Mouse (Mus musculus): ENCODE data around the gene Clstn2. TPM values are rescaled to one million over a fixed set of nuclear protein-coding genes. Genes with fewer than 3 reads are reported as not detected.

Clstn2 gene
- polyA plus RNA-seq, 1 experiment from 2014 or later: 1.3 TPM

DNA sequence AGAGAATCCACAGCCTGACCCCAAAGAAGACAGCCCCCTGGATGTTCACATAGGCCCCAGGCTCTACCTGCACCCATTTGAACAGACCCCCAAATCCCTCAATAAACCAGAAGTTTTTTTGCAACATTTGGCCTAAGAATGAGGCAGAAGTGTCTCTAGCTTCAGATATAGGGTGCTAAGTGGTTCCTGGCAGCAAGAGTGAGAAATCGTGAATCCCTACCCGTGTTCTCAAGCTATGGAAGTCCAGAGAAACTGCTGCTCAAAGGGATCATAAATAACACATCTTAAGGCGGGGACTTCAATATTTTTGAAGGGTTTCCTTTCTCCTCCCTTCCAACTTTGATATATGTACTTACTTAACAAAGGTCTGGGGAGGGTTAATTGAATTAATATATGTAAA is 7.4 kb downstream of the Clstn2 start:
- no peak for DNase-seq (ENCODE audit: low spot score)
- no peaks in the 10 kb centered on the region for H3K27me3 ChIP-seq (ENCODE audit: control insufficient read depth, insufficient read depth, low read length)
- H3K4me3 ChIP-seq (ENCODE audit: low read depth, low read length): no peak overlapping the region
- ATAC-seq (ENCODE audit: insufficient number of reproducible peaks, low FRiP score, low TSS enrichment, low read depth): no peak
- no peak overlapping the region for H3K27ac ChIP-seq (replicated peaks; ENCODE audit: low read depth, low read length)
- no peaks in the 10 kb centered on the region for H3K36me3 ChIP-seq (ENCODE audit: control insufficient read depth, insufficient read depth, low read length)
- no peak overlapping the region for H3K4me2 ChIP-seq (ENCODE audit: low read depth, severe bottlenecking)
- 73% methylated on average over 3 of the region's 3 CpGs for whole genome bisulfite sequencing
- no peaks in the 10 kb centered on the region for H3K4me1 ChIP-seq (ENCODE audit: control insufficient read depth, insufficient read depth, low read length)
- no peaks in the 10 kb centered on the region for H3K9me3 ChIP-seq (ENCODE audit: control insufficient read depth, low read length)
- H3K9ac ChIP-seq (ENCODE audit: low read length): no peak overlapping the region

DNA sequence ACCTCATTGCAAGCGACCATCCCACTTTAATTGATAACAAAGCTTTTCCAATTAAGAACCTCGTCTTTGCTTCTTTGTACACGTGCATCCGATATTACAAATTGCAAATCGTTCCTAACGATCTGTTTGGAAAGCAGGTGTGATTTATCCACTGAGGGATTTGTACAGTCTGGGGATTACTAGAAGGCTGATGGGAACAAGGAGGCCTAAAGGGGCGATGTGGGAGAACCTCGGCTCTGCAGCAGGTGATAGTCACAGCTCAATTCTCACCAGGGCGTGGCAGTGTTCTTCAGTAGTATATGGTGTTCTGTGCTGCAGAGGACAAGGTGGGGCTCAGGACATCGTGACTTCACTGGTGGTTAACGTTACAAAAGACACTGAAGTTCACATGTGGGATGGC is 9.9 kb downstream of the Clstn2 start:
- H3K4me3 ChIP-seq (ENCODE audit: low read depth, low read length): no peak overlapping the region
- H3K9ac ChIP-seq (ENCODE audit: low read length): no peak overlapping the region
- no peaks in the 10 kb centered on the region for H3K27me3 ChIP-seq (ENCODE audit: control insufficient read depth, insufficient read depth, low read length)
- H3K36me3 ChIP-seq (ENCODE audit: control insufficient read depth, insufficient read depth, low read length): no peaks in the 10 kb centered on the region
- ATAC-seq (ENCODE audit: insufficient number of reproducible peaks, low FRiP score, low TSS enrichment, low read depth) (no peak), DNase-seq (ENCODE audit: low spot score) (no peak)
- H3K4me1 ChIP-seq (ENCODE audit: control insufficient read depth, insufficient read depth, low read length): no peaks in the 10 kb centered on the region
- H3K27ac ChIP-seq (replicated peaks; ENCODE audit: low read depth, low read length): no peak overlapping the region
- H3K4me2 ChIP-seq (ENCODE audit: low read depth, severe bottlenecking): no peak overlapping the region
- no peaks in the 10 kb centered on the region for H3K9me3 ChIP-seq (ENCODE audit: control insufficient read depth, low read length)
- 83% methylated on average over 11 of the region's 11 CpGs for WGBS

- Histone ChIP-seq H3K27me3 (ENCODE audit: control insufficient read depth, insufficient read depth, low read length) (no peaks in the 10 kb centered on the region), H3K4me2 (ENCODE audit: low read depth, severe bottlenecking) (no peak overlapping the region), H3K36me3 (ENCODE audit: control insufficient read depth, insufficient read depth, low read length) (no peaks in the 10 kb centered on the region), H3K4me1 (ENCODE audit: control insufficient read depth, insufficient read depth, low read length) (no peaks in the 10 kb centered on the region), H3K27ac (replicated peaks; ENCODE audit: low read depth, low read length) (no peak overlapping the region), H3K9me3 (ENCODE audit: control insufficient read depth, low read length) (no peaks in the 10 kb centered on the region), H3K9ac (ENCODE audit: low read length) (no peak overlapping the region), H3K4me3 (ENCODE audit: low read depth, low read length) (no peak overlapping the region)
- 82% methylated on average over 2 of the region's 2 CpGs for WGBS
- no peak for ATAC-seq (ENCODE audit: insufficient number of reproducible peaks, low FRiP score, low TSS enrichment, low read depth)
- DNase-seq (ENCODE audit: low spot score): no peak
Observed at GRCm38 (mm10) chr9:98019876-98020275, 13.1 kb downstream of the Clstn2 start.

DNA sequence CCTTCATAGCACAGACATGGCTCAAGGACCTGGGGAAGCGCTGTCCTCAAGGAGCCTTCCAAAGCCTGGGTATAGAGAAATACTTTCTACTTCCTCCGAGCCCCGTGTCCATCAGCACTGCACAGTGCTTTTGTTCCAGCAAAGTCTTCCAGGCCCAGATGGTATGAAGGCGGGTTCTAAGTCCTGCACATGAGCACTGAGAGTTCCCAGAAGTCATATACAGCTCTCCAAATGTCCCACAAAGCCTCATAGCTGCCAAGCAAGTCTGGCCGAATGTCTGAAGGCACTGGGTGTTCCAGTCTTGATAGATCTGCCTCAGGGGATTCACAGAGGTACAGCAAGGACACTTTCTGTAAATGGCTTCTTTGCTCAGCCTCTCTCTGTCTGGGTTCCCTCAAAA is 14.3 kb downstream of the Clstn2 start:
- H3K27ac ChIP-seq (replicated peaks; ENCODE audit: low read depth, low read length): no peak overlapping the region
- no peak overlapping the region for H3K4me2 ChIP-seq (ENCODE audit: low read depth, severe bottlenecking)
- ATAC-seq (ENCODE audit: insufficient number of reproducible peaks, low FRiP score, low TSS enrichment, low read depth) (no peak), DNase-seq (ENCODE audit: low spot score) (no peak)
- 87% methylated on average over 5 of the region's 5 CpGs for WGBS
- no peaks in the 10 kb centered on the region for H3K27me3 ChIP-seq (ENCODE audit: control insufficient read depth, insufficient read depth, low read length)
- H3K4me3 ChIP-seq (ENCODE audit: low read depth, low read length): no peak overlapping the region
- no peaks in the 10 kb centered on the region for H3K36me3 ChIP-seq (ENCODE audit: control insufficient read depth, insufficient read depth, low read length)
- no peaks in the 10 kb centered on the region for H3K9me3 ChIP-seq (ENCODE audit: control insufficient read depth, low read length)
- no peaks in the 10 kb centered on the region for H3K4me1 ChIP-seq (ENCODE audit: control insufficient read depth, insufficient read depth, low read length)
- no peak overlapping the region for H3K9ac ChIP-seq (ENCODE audit: low read length)

GRCm38 (mm10) chr9:98016576-98016975 is 16.4 kb downstream of the Clstn2 start:
- Histone ChIP-seq H3K4me3 (ENCODE audit: low read depth, low read length) (no peak overlapping the region), H3K4me2 (ENCODE audit: low read depth, severe bottlenecking) (no peak overlapping the region), H3K4me1 (ENCODE audit: control insufficient read depth, insufficient read depth, low read length) (no peaks in the 10 kb centered on the region), H3K9ac (ENCODE audit: low read length) (no peak overlapping the region), H3K36me3 (ENCODE audit: control insufficient read depth, insufficient read depth, low read length) (no peaks in the 10 kb centered on the region), H3K27ac (replicated peaks; ENCODE audit: low read depth, low read length) (no peak overlapping the region), H3K9me3 (ENCODE audit: control insufficient read depth, low read length) (no peaks in the 10 kb centered on the region), H3K27me3 (ENCODE audit: control insufficient read depth, insufficient read depth, low read length) (no peaks in the 10 kb centered on the region)
- ATAC-seq (ENCODE audit: insufficient number of reproducible peaks, low FRiP score, low TSS enrichment, low read depth) (no peak), DNase-seq (ENCODE audit: low spot score) (no peak)
- 89% methylated on average over 5 of the region's 5 CpGs for WGBS

DNA sequence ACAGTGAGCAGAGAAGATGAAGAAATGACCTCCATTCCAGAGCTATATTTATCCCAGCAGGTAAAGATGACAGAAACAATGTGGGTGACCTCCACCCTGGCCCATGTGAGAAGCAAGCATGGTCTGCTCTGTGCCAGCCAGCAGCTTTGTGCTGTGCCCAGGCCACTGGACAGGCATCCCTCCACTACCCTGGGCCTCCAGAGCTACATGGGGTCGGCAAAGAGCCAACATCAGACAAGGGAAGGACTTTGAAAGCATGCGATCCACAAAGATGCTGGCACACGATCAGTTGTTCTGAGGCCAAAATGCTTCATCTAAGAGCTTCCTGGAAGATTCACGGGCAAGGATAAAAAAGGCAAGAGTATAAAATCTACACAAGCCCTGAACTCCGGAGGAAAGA is 36.6 kb downstream of the Clstn2 start:
- WGBS: 86% methylated on average over 5 of the region's 5 CpGs
- H3K9ac ChIP-seq (ENCODE audit: low read length): no peak overlapping the region
- H3K27ac ChIP-seq (replicated peaks; ENCODE audit: low read depth, low read length): no peak overlapping the region
- no peak for DNase-seq (ENCODE audit: low spot score)
- H3K9me3 ChIP-seq (ENCODE audit: control insufficient read depth, low read length): no peaks in the 10 kb centered on the region
- no peak overlapping the region for H3K4me3 ChIP-seq (ENCODE audit: low read depth, low read length)
- H3K27me3 ChIP-seq (ENCODE audit: control insufficient read depth, insufficient read depth, low read length): no peaks in the 10 kb centered on the region
- H3K36me3 ChIP-seq (ENCODE audit: control insufficient read depth, insufficient read depth, low read length): no peaks in the 10 kb centered on the region
- no peak overlapping the region for H3K4me2 ChIP-seq (ENCODE audit: low read depth, severe bottlenecking)
- H3K4me1 ChIP-seq (ENCODE audit: control insufficient read depth, insufficient read depth, low read length): no peaks in the 10 kb centered on the region
- ATAC-seq (ENCODE audit: insufficient number of reproducible peaks, low FRiP score, low TSS enrichment, low read depth): no peak

DNA sequence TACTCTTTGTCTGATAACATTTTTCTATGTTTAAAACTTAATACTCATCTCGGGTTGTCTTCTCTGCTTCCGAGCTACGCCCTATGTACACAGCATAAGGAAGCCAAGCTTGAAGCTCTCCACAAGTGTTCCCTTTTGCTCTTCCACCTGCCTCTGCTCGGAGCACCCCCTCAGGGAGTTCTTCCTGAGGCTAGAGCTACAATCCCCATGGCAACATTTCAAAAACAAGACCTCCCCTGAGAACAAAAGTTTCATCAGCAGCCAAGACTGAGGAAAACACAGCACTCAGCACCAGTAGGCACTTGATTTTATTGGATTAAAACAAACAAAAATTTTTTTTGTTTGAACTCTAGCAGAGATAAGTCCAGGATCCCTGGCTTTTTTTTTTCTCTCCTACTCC is 37.3 kb downstream of the Clstn2 start:
- H3K4me3 ChIP-seq (ENCODE audit: low read depth, low read length): no peak overlapping the region
- H3K9ac ChIP-seq (ENCODE audit: low read length): no peak overlapping the region
- no peaks in the 10 kb centered on the region for H3K9me3 ChIP-seq (ENCODE audit: control insufficient read depth, low read length)
- no peak overlapping the region for H3K4me2 ChIP-seq (ENCODE audit: low read depth, severe bottlenecking)
- WGBS: 78% methylated on average over 4 of the region's 4 CpGs
- no peak overlapping the region for H3K27ac ChIP-seq (replicated peaks; ENCODE audit: low read depth, low read length)
- ATAC-seq (ENCODE audit: insufficient number of reproducible peaks, low FRiP score, low TSS enrichment, low read depth) (no peak), DNase-seq (ENCODE audit: low spot score) (no peak)
- H3K27me3 ChIP-seq (ENCODE audit: control insufficient read depth, insufficient read depth, low read length): no peaks in the 10 kb centered on the region
- no peaks in the 10 kb centered on the region for H3K4me1 ChIP-seq (ENCODE audit: control insufficient read depth, insufficient read depth, low read length)
- no peaks in the 10 kb centered on the region for H3K36me3 ChIP-seq (ENCODE audit: control insufficient read depth, insufficient read depth, low read length)

DNA sequence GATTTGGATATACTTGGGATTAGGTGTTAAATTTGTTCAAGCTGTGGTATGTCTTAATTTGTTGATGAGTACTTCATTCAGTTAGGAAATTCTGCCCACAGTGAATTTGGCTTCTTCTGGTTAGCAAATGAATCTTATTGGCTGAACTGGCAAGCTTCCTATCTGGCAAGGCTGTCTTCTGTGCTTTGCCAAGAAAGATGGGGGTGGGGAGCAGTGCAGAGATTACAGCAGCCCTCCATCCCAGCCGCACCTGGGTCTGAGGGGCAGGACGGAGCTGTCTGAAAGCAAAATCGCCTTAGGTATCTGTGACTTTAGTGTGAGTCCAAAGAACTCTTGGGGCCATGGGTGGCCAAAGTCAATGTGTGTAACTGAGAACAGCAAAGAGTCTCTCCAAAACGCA is 40.9 kb downstream of the Clstn2 start:
- no peak overlapping the region for H3K4me2 ChIP-seq (ENCODE audit: low read depth, severe bottlenecking)
- H3K4me3 ChIP-seq (ENCODE audit: low read depth, low read length): no peak overlapping the region
- H3K27ac ChIP-seq (replicated peaks; ENCODE audit: low read depth, low read length): no peak overlapping the region
- ATAC-seq (ENCODE audit: insufficient number of reproducible peaks, low FRiP score, low TSS enrichment, low read depth): no peak
- H3K9me3 ChIP-seq (ENCODE audit: control insufficient read depth, low read length): no peaks in the 10 kb centered on the region
- no peak overlapping the region for H3K9ac ChIP-seq (ENCODE audit: low read length)
- H3K36me3 ChIP-seq (ENCODE audit: control insufficient read depth, insufficient read depth, low read length): no peaks in the 10 kb centered on the region
- no peak for DNase-seq (ENCODE audit: low spot score)
- H3K27me3 ChIP-seq (ENCODE audit: control insufficient read depth, insufficient read depth, low read length): no peaks in the 10 kb centered on the region
- WGBS: 72% methylated on average over 4 of the region's 4 CpGs
- no peaks in the 10 kb centered on the region for H3K4me1 ChIP-seq (ENCODE audit: control insufficient read depth, insufficient read depth, low read length)

- Histone ChIP-seq H3K27ac (replicated peaks; ENCODE audit: low read depth, low read length) (no peak overlapping the region), H3K9ac (ENCODE audit: low read length) (no peak overlapping the region), H3K4me1 (ENCODE audit: control insufficient read depth, insufficient read depth, low read length) (no peaks in the 10 kb centered on the region), H3K27me3 (ENCODE audit: control insufficient read depth, insufficient read depth, low read length) (no peaks in the 10 kb centered on the region), H3K4me3 (ENCODE audit: low read depth, low read length) (no peak overlapping the region), H3K9me3 (ENCODE audit: control insufficient read depth, low read length) (no peaks in the 10 kb centered on the region), H3K36me3 (ENCODE audit: control insufficient read depth, insufficient read depth, low read length) (no peaks in the 10 kb centered on the region), H3K4me2 (ENCODE audit: low read depth, severe bottlenecking) (no peak overlapping the region)
- ATAC-seq (ENCODE audit: insufficient number of reproducible peaks, low FRiP score, low TSS enrichment, low read depth): no peak
- 86% methylated on average over 3 of the region's 3 CpGs for WGBS
- no peak for DNase-seq (ENCODE audit: low spot score)
Observed at GRCm38 (mm10) chr9:97977339-97977738, 55.6 kb downstream of the Clstn2 start.

Data from limb, embryonic 11.5 days (tissue).